Mouse (Mus musculus) bone marrow, adult 2 months (tissue): ENCODE results near the gene Siglec1.

ENCODE experiments used
- CTCF ChIP-seq: fragments of 200-500 bp; IDR thresholded peaks from 2 replicates; pipeline ENCODE4 v1.5.1; 2011; ENCODE audit warnings: low read length, control low read depth; ENCODE audit not compliant: control insufficient read depth, insufficient read depth
- POLR2A ChIP-seq: fragments of 200-500 bp; IDR thresholded peaks from 2 replicates; pipeline ENCODE4 v1.6.1; 2011; ENCODE audit warnings: low read depth, mild to moderate bottlenecking, control low read depth, low read length, borderline replicate concordance; ENCODE audit not compliant: control insufficient read depth

DNA sequence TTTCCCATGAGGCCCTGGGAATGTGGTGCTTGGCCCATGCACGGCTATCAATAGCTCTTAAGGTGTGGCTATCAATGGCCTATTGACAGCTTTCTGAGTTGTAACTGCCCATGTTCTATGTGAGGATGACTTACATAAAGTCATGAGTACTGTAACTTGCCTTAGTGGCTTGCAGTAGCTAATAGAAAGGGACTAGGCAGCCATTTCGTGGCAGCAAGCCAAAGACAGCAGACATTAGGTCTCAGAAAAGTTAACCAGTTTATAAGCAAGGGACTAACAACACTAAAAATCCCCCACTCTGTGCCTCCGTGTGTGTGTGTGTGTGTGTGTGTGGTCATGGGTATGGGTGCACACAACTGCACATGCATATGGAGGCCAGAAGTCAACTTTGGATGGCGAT lies 2.4 kb downstream of the Siglec1 start:
- TF ChIP-seq CTCF (no peak), POLR2A (no peak)
